Comparison of ENCODE assay signal across 17 mouse cellular contexts in the genomic region with DNA sequence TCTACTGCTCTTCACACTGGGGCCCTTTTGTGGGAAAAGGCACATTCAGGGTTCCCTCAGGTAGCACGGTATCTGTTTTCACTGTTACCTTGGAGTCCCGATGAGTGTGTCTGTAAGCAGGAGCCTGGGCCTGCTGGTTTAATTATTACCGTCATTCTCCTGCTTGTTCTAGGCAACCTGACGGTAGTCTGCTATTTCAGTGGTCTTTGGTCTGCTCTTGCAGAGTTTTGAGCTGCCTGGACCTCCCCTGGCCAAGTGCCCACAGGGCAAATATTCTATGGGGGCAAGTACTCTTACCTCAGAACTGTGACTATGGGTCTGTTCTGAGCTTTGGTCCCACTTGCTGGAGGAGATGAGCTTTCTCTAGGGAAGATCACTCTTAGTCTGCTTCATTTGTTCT. TPM values are rescaled to one million over a fixed set of nuclear protein-coding genes. Genes with fewer than 3 reads are reported as not detected.
DNase-seq lines count a peak whose midpoint lies in the region; ATAC-seq lines count a peak whose summit lies in the region.
"Had no signal": no experiment of that assay in that cellular context is flagged by ENCODE, and none has a peak within 500 bp of the region (broad histone marks: within the 10 kb centered on the region; RNA-seq: fewer than 3 reads in every experiment).

No protein-coding gene starts in this region.

- no peak overlapping the region for H3K9ac ChIP-seq in hindbrain, embryonic 14.5 days
- no peak overlapping the region for H3K9ac ChIP-seq in hindbrain, embryonic 16.5 days (ENCODE audit: low read depth, low read length)
- no peak overlapping the region for H3K9ac ChIP-seq in intestine, embryonic 14.5 days (ENCODE audit: low read length)
- peak overlapping the region; percentile 40; the same call in 1 of the 2 replicates for H3K9ac ChIP-seq in kidney, embryonic 16.5 days (replicated peaks; ENCODE audit: low read length)
- peak overlapping the region; percentile 83; the same call in 1 of the 2 replicates for H3K9ac ChIP-seq in liver, embryonic 13.5 days
- H3K9ac ChIP-seq: heart, embryonic 15.5 days; hindbrain, embryonic 15.5 days; limb, embryonic 15.5 days had no signal

- peaks cover 18% of the 10 kb centered on the region; the same call in 1 of the 2 replicates for H3K4me1 ChIP-seq in hindbrain, embryonic 14.5 days (replicated peaks; ENCODE audit: control insufficient read depth, insufficient read depth, low read length)
- peaks cover 6% of the 10 kb centered on the region for H3K4me1 ChIP-seq in hindbrain, embryonic 16.5 days (ENCODE audit: control insufficient read depth, insufficient read depth, low read depth, low read length)
- H3K4me1 ChIP-seq in intestine, embryonic 14.5 days (replicated peaks; ENCODE audit: control insufficient read depth, insufficient read depth, low read length): peaks cover 19% of the 10 kb centered on the region
- peaks cover 29% of the 10 kb centered on the region for H3K4me1 ChIP-seq in kidney, embryonic 16.5 days (ENCODE audit: insufficient read depth, low read length)
- peaks cover 51% of the 10 kb centered on the region for H3K4me1 ChIP-seq in liver, embryonic 13.5 days (replicated peaks)

- H3K36me3 ChIP-seq in hindbrain, embryonic 14.5 days (replicated peaks; ENCODE audit: control insufficient read depth, insufficient read depth): no peaks in the 10 kb centered on the region
- H3K36me3 ChIP-seq in hindbrain, embryonic 16.5 days (ENCODE audit: control insufficient read depth, insufficient read depth, low read length): no peaks in the 10 kb centered on the region
- no peaks in the 10 kb centered on the region for H3K36me3 ChIP-seq in intestine, embryonic 14.5 days (ENCODE audit: control insufficient read depth, insufficient read depth, low read length)
- no peaks in the 10 kb centered on the region for H3K36me3 ChIP-seq in kidney, embryonic 16.5 days (ENCODE audit: insufficient read depth, low read length)
- H3K36me3 ChIP-seq in liver, embryonic 13.5 days: no peaks in the 10 kb centered on the region
- H3K36me3 ChIP-seq: heart, embryonic 15.5 days; hindbrain, embryonic 15.5 days; limb, embryonic 15.5 days had no signal

- no peak overlapping the region for H3K4me3 ChIP-seq in hindbrain, embryonic 14.5 days (replicated peaks; ENCODE audit: low read length)
- no peak overlapping the region for H3K4me3 ChIP-seq in hindbrain, embryonic 16.5 days (ENCODE audit: low read length)
- H3K4me3 ChIP-seq in intestine, embryonic 14.5 days (ENCODE audit: low read depth, low read length): no peak overlapping the region
- peak overlapping the region; percentile 8; the same call in 1 of the 2 replicates for H3K4me3 ChIP-seq in kidney, embryonic 16.5 days (ENCODE audit: low read length)
- peak overlapping the region; percentile 76; the same call in 1 of the 2 replicates for H3K4me3 ChIP-seq in liver, embryonic 13.5 days (replicated peaks)
- H3K4me3 ChIP-seq: heart, embryonic 15.5 days; hindbrain, embryonic 15.5 days; left cerebral cortex, adult 2 months; limb, embryonic 15.5 days; myocyte had no signal

- WGBS in hindbrain, embryonic 14.5 days: 57% methylated on average over 4 of the region's 4 CpGs
- 64% methylated on average over 4 of the region's 4 CpGs for WGBS in hindbrain, embryonic 16.5 days
- 54% methylated on average over 4 of the region's 4 CpGs for WGBS in intestine, embryonic 14.5 days
- WGBS in kidney, embryonic 16.5 days: 36% methylated on average over 4 of the region's 4 CpGs
- WGBS in liver, embryonic 13.5 days (ENCODE audit: insufficient replicate concordance): 54% methylated on average over 4 of the region's 4 CpGs

- no peak for ATAC-seq in hindbrain, embryonic 14.5 days (ENCODE audit: low FRiP score)
- ATAC-seq in hindbrain, embryonic 16.5 days: no peak
- ATAC-seq in intestine, embryonic 14.5 days (replicated peaks; ENCODE audit: low FRiP score, low TSS enrichment, low read depth): no peak
- peak; percentile 20; the same call in 1 of the 2 replicates for ATAC-seq in kidney, embryonic 16.5 days (ENCODE audit: low FRiP score, low TSS enrichment)
- no peak for ATAC-seq in liver, embryonic 13.5 days (ENCODE audit: low read depth)
- ATAC-seq: forebrain, embryonic 16.5 days had no signal

- H3K27me3 ChIP-seq in hindbrain, embryonic 14.5 days (ENCODE audit: control insufficient read depth, insufficient read depth, low read length): no peaks in the 10 kb centered on the region
- no peaks in the 10 kb centered on the region for H3K27me3 ChIP-seq in hindbrain, embryonic 16.5 days (replicated peaks; ENCODE audit: control insufficient read depth, insufficient read depth, low read length)
- H3K27me3 ChIP-seq in intestine, embryonic 14.5 days (replicated peaks; ENCODE audit: control insufficient read depth, insufficient read depth, low read length): no peaks in the 10 kb centered on the region
- no peaks in the 10 kb centered on the region for H3K27me3 ChIP-seq in kidney, embryonic 16.5 days (ENCODE audit: insufficient read depth, low read length)
- no peaks in the 10 kb centered on the region for H3K27me3 ChIP-seq in liver, embryonic 13.5 days
- H3K27me3 ChIP-seq: heart, embryonic 15.5 days; hindbrain, embryonic 15.5 days; limb, embryonic 15.5 days had no signal

- H3K9me3 ChIP-seq in hindbrain, embryonic 14.5 days (ENCODE audit: control insufficient read depth, low read length): no peaks in the 10 kb centered on the region
- H3K9me3 ChIP-seq in hindbrain, embryonic 16.5 days (ENCODE audit: control insufficient read depth, low read length): no peaks in the 10 kb centered on the region
- H3K9me3 ChIP-seq in intestine, embryonic 14.5 days (ENCODE audit: control insufficient read depth, low read length): no peaks in the 10 kb centered on the region
- H3K9me3 ChIP-seq in kidney, embryonic 16.5 days (ENCODE audit: low read length): no peaks in the 10 kb centered on the region
- H3K9me3 ChIP-seq in liver, embryonic 13.5 days (replicated peaks): no peaks in the 10 kb centered on the region
- H3K9me3 ChIP-seq: heart, embryonic 15.5 days; hindbrain, embryonic 15.5 days; limb, embryonic 15.5 days had no signal

- DNase-seq in hindbrain, embryonic 14.5 days (ENCODE audit: low spot score): no peak
- DNase-seq in intestine, embryonic 14.5 days (ENCODE audit: low spot score): peak; percentile 57
- DNase-seq in liver, embryonic 13.5 days: no peak
- DNase-seq in right cerebral cortex, adult 18-20 months: no peak
- no peak for DNase-seq in spleen, postnatal 36 days (ENCODE audit: low spot score in 2 of 2)
- DNase-seq in frontal cortex, adult 2 months (ENCODE audit: extremely low spot score in 1 of 2, low spot score in 1 of 2): no peak
- DNase-seq: cerebellum, adult 11-12 months; gastrocnemius, postnatal 25 days had no signal

- 0 out of 2 replicates have a peak overlapping the region, but pooled peaks have one; percentile 9 for H3K4me2 ChIP-seq in hindbrain, embryonic 14.5 days (replicated peaks)
- H3K4me2 ChIP-seq in hindbrain, embryonic 16.5 days (ENCODE audit: low read length): no peak overlapping the region
- peak overlapping the region; percentile 3; the same call in 1 of the 2 replicates for H3K4me2 ChIP-seq in intestine, embryonic 14.5 days (ENCODE audit: low read length)
- H3K4me2 ChIP-seq in kidney, embryonic 16.5 days (replicated peaks; ENCODE audit: low read depth, low read length): peak overlapping the region; percentile 67
- H3K4me2 ChIP-seq in liver, embryonic 13.5 days: peak overlapping the region; percentile 98
- H3K4me2 ChIP-seq: hindbrain, embryonic 15.5 days; limb, embryonic 15.5 days; midbrain, embryonic 11.5 days had no signal

- H3K27ac ChIP-seq in hindbrain, embryonic 14.5 days: no peak overlapping the region
- H3K27ac ChIP-seq in hindbrain, embryonic 16.5 days (ENCODE audit: low read depth, low read length): no peak overlapping the region
- peak overlapping the region; percentile 9 for H3K27ac ChIP-seq in intestine, embryonic 14.5 days (ENCODE audit: low read depth)
- H3K27ac ChIP-seq in kidney, embryonic 16.5 days (ENCODE audit: low read length): peak overlapping the region; percentile 80
- peak overlapping the region; percentile 85 for H3K27ac ChIP-seq in liver, embryonic 13.5 days
- H3K27ac ChIP-seq: heart, embryonic 15.5 days; hindbrain, embryonic 15.5 days; left cerebral cortex, adult 2 months; limb, embryonic 15.5 days had no signal

RNA-seq across cellular contexts. Expression of a gene that starts 2.0 kb away (rescaled TPM):
- 7.2 and 8.4 TPM in 2 replicates for polyA plus RNA-seq in hindbrain, embryonic 14.5 days (2014; fragmentation: Nextera tagmentation; extraction: Ambion mirVana)
- polyA plus RNA-seq in hindbrain, embryonic 16.5 days (2015; fragmentation: Nextera tagmentation; extraction: Ambion mirVana): 9.9 and 10.5 TPM in 2 replicates
- polyA plus RNA-seq in intestine, embryonic 14.5 days (2014; fragmentation: Nextera tagmentation; extraction: Ambion mirVana): 18.2 and 19.2 TPM in 2 replicates
- 39.4 and 41.1 TPM in 2 replicates for polyA plus RNA-seq in kidney, embryonic 16.5 days (2015; fragmentation: Nextera tagmentation; extraction: Ambion mirVana)
- polyA plus RNA-seq in liver, embryonic 13.5 days (2015; fragmentation: Nextera tagmentation; extraction: Ambion mirVana): 18.3 and 19.8 TPM in 2 replicates
- 6.0 and 7.5 TPM in 2 replicates for polyA plus RNA-seq in frontal cortex, adult 2 months (2012; rRNA removed)

RNA-seq across cellular contexts. Expression of a gene that starts 2.2 kb away (rescaled TPM):
- polyA plus RNA-seq in hindbrain, embryonic 14.5 days (2014; fragmentation: Nextera tagmentation; extraction: Ambion mirVana): 130 and 141 TPM in 2 replicates
- polyA plus RNA-seq in hindbrain, embryonic 16.5 days (2015; fragmentation: Nextera tagmentation; extraction: Ambion mirVana): 211 and 247 TPM in 2 replicates
- polyA plus RNA-seq in intestine, embryonic 14.5 days (2014; fragmentation: Nextera tagmentation; extraction: Ambion mirVana): 64.3 and 73.9 TPM in 2 replicates
- 142 and 148 TPM in 2 replicates for polyA plus RNA-seq in kidney, embryonic 16.5 days (2015; fragmentation: Nextera tagmentation; extraction: Ambion mirVana)
- polyA plus RNA-seq in liver, embryonic 13.5 days (2015; fragmentation: Nextera tagmentation; extraction: Ambion mirVana): 29.8 and 32.1 TPM in 2 replicates
- polyA plus RNA-seq in frontal cortex, adult 2 months (2012; rRNA removed): 249 and 253 TPM in 2 replicates

RNA-seq across cellular contexts. Expression of a gene that starts 23.7 kb away (rescaled TPM):
- polyA plus RNA-seq in hindbrain, embryonic 14.5 days (2014; fragmentation: Nextera tagmentation; extraction: Ambion mirVana): 29.9 and 31.7 TPM in 2 replicates
- 32.0 and 40.0 TPM in 2 replicates for polyA plus RNA-seq in hindbrain, embryonic 16.5 days (2015; fragmentation: Nextera tagmentation; extraction: Ambion mirVana)
- 39.6 and 40.2 TPM in 2 replicates for polyA plus RNA-seq in intestine, embryonic 14.5 days (2014; fragmentation: Nextera tagmentation; extraction: Ambion mirVana)
- polyA plus RNA-seq in kidney, embryonic 16.5 days (2015; fragmentation: Nextera tagmentation; extraction: Ambion mirVana): 53.4 and 54.4 TPM in 2 replicates
- 14.9 and 17.3 TPM in 2 replicates for polyA plus RNA-seq in liver, embryonic 13.5 days (2015; fragmentation: Nextera tagmentation; extraction: Ambion mirVana)
- 26.8 and 29.1 TPM in 2 replicates for polyA plus RNA-seq in frontal cortex, adult 2 months (2012; rRNA removed)

Comparison
In these comparisons a context has a peak if more than half of its experiments do, and no peak if none do; other contexts are left out.
1. H3K27ac ChIP-seq: peak in intestine, embryonic 14.5 days (single experiment), kidney, embryonic 16.5 days (single experiment) and liver, embryonic 13.5 days (single experiment); none in hindbrain, embryonic 14.5 days (single experiment) and hindbrain, embryonic 16.5 days (single experiment).
2. H3K4me3 ChIP-seq: peak in kidney, embryonic 16.5 days (single experiment) and liver, embryonic 13.5 days (single experiment); none in hindbrain, embryonic 14.5 days (single experiment), hindbrain, embryonic 16.5 days (single experiment) and intestine, embryonic 14.5 days (single experiment).
3. H3K9ac ChIP-seq: peak in kidney, embryonic 16.5 days (single experiment) and liver, embryonic 13.5 days (single experiment); none in hindbrain, embryonic 14.5 days (single experiment), hindbrain, embryonic 16.5 days (single experiment) and intestine, embryonic 14.5 days (single experiment).